Mouse (Mus musculus): ENCODE results near the gene Olfr723. TPM values are rescaled to one million over a fixed set of nuclear protein-coding genes. Genes with fewer than 3 reads are reported as not detected.

The Olfr723 gene
- not detected in 2 replicates for polyA plus RNA-seq (2015; fragmentation: Nextera tagmentation; extraction: Ambion mirVana)

GRCm38 (mm10) chr14:49931687-49932086, at the start of gene Olfr723:
TSS of gene Olfr723 (minus strand) at chr14:49931787.

GRCm38 (mm10) chr14:49963174-49963573, 31.6 kb upstream of the Olfr723 start, which contains the start of gene Olfr724:
TSS of gene Olfr724 (minus strand) at chr14:49963274.

GRCm38 (mm10) chr14:49901899-49902298, 29.7 kb downstream of the Olfr723 start, which contains the start of gene Olfr722:
TSS of gene Olfr722 (minus strand) at chr14:49901999.

Other genes with a start within 250 kb of the Olfr723 start
- 20.6 and 21.1 TPM in 2 replicates for gene Armh4, start 148.4 kb downstream of the Olfr723 start, polyA plus RNA-seq (2015; fragmentation: Nextera tagmentation; extraction: Ambion mirVana)
- not detected in 2 replicates for gene Olfr722, start 29.8 kb downstream of the Olfr723 start, polyA plus RNA-seq (2015; fragmentation: Nextera tagmentation; extraction: Ambion mirVana)
- not detected in 2 replicates for gene Olfr724, start 31.5 kb upstream of the Olfr723 start, polyA plus RNA-seq (2015; fragmentation: Nextera tagmentation; extraction: Ambion mirVana)
- not detected in 2 replicates for gene Olfr725, start 108.6 kb upstream of the Olfr723 start, polyA plus RNA-seq (2015; fragmentation: Nextera tagmentation; extraction: Ambion mirVana)
- gene Olfr726, start 159.2 kb upstream of the Olfr723 start, polyA plus RNA-seq (2015; fragmentation: Nextera tagmentation; extraction: Ambion mirVana), result not detected in 2 replicates
- not detected in 2 replicates for gene Olfr727, start 191.4 kb upstream of the Olfr723 start, polyA plus RNA-seq (2015; fragmentation: Nextera tagmentation; extraction: Ambion mirVana)
- gene Olfr728, start 210.9 kb upstream of the Olfr723 start, polyA plus RNA-seq (2015; fragmentation: Nextera tagmentation; extraction: Ambion mirVana), result not detected in 2 replicates
- gene Olfr729, start 221.1 kb upstream of the Olfr723 start, polyA plus RNA-seq (2015; fragmentation: Nextera tagmentation; extraction: Ambion mirVana), result not detected in 2 replicates